In genomic region chr3:79413492-79413891, GRCm38 (mm10) we compare ENCODE assay signal across 26 mouse cellular contexts.
"Had no signal": no experiment of that assay in that cellular context is flagged by ENCODE, and none has a peak within 500 bp of the region (broad histone marks: within the 10 kb centered on the region; RNA-seq: fewer than 3 reads in every experiment).

No protein-coding gene starts in this region.

- ATAC-seq: hindbrain, postnatal 0 days; intestine, embryonic 16.5 days had no signal

- H3K9ac ChIP-seq: heart, embryonic 13.5 days; heart, embryonic 15.5 days; hindbrain, embryonic 12.5 days; hindbrain, embryonic 15.5 days; kidney, embryonic 15.5 days; limb, embryonic 13.5 days; limb, embryonic 15.5 days; liver, embryonic 13.5 days; liver, embryonic 15.5 days had no signal

- H3K4me3 ChIP-seq: heart, embryonic 13.5 days; heart, embryonic 15.5 days; hindbrain, embryonic 12.5 days; hindbrain, embryonic 15.5 days; kidney, embryonic 15.5 days; limb, embryonic 13.5 days; limb, embryonic 15.5 days; liver, embryonic 13.5 days; liver, embryonic 15.5 days had no signal

- H3K27me3 ChIP-seq: heart, embryonic 13.5 days; heart, embryonic 15.5 days; hindbrain, embryonic 12.5 days; hindbrain, embryonic 15.5 days; kidney, embryonic 15.5 days; limb, embryonic 13.5 days; limb, embryonic 15.5 days; liver, embryonic 13.5 days; liver, embryonic 15.5 days had no signal

- H3K4me2 ChIP-seq: heart, embryonic 11.5 days; heart, embryonic 13.5 days; heart, embryonic 15.5 days; hindbrain, embryonic 12.5 days; hindbrain, embryonic 15.5 days; kidney, embryonic 15.5 days; limb, embryonic 13.5 days; limb, embryonic 15.5 days; liver, embryonic 13.5 days; liver, embryonic 15.5 days had no signal

- H3K36me3 ChIP-seq: heart, embryonic 13.5 days; heart, embryonic 15.5 days; hindbrain, embryonic 12.5 days; hindbrain, embryonic 15.5 days; kidney, embryonic 15.5 days; limb, embryonic 13.5 days; limb, embryonic 15.5 days; liver, embryonic 13.5 days; liver, embryonic 15.5 days had no signal

- DNase-seq: gastrocnemius, postnatal 14 days; gastrocnemius, postnatal 36 days; heart, adult 18-20 months; heart, postnatal 14 days; heart, postnatal 36 days; kidney, adult 11 months; kidney, adult 2 months; kidney, adult 9 months; kidney, postnatal 14 days; kidney, postnatal 36 days; layer of hippocampus, adult 9-11 months; layer of hippocampus, postnatal 36 days; left cerebral cortex, postnatal 4 days; liver, embryonic 13.5 days had no signal

- H3K27ac ChIP-seq: heart, embryonic 13.5 days; heart, embryonic 15.5 days; hindbrain, embryonic 12.5 days; hindbrain, embryonic 15.5 days; hindbrain, postnatal 0 days; kidney, embryonic 15.5 days; kidney, postnatal 0 days; limb, embryonic 13.5 days; limb, embryonic 15.5 days; liver, embryonic 13.5 days; liver, embryonic 15.5 days had no signal

- H3K4me1 ChIP-seq: liver, embryonic 13.5 days; liver, embryonic 15.5 days had no signal

- H3K9me3 ChIP-seq: heart, embryonic 13.5 days; heart, embryonic 15.5 days; hindbrain, embryonic 12.5 days; hindbrain, embryonic 15.5 days; kidney, embryonic 15.5 days; limb, embryonic 13.5 days; limb, embryonic 15.5 days; liver, embryonic 13.5 days; liver, embryonic 15.5 days had no signal
